Mouse (Mus musculus) thymus, postnatal 4 days (tissue): ENCODE measurements at regions not wholly inside any gene's neighbourhood (a gene's known extent, or its start where the extent isn't known, plus 50 kb on each side); places are given as distances from the start of the nearest gene placed in this dataset.

Source experiments
- DNase-seq: peaks from one replicate; pipeline ENCODE4 v3.0.0; 2021

DNA sequence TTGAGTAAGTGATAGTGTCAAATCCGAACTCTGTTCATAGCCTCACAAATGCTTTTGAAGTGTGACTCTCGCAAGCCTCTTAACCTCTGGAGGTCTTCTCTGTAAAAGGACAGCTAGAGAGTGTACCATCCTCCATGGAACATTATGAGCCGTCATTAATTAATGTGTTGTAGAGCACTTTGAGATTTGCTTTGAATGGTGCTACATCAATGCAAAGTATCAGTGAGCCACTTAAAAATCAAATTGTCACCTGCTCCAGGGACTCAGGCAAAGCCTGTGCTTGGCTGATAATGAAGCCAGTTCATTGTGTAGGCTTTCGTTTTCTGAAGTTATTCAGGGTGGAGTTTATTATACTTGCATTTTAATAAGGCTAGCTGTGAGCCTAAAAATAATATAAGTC, 801.8 kb upstream of the B3galt2 start:
- DNase-seq: no peak

DNA sequence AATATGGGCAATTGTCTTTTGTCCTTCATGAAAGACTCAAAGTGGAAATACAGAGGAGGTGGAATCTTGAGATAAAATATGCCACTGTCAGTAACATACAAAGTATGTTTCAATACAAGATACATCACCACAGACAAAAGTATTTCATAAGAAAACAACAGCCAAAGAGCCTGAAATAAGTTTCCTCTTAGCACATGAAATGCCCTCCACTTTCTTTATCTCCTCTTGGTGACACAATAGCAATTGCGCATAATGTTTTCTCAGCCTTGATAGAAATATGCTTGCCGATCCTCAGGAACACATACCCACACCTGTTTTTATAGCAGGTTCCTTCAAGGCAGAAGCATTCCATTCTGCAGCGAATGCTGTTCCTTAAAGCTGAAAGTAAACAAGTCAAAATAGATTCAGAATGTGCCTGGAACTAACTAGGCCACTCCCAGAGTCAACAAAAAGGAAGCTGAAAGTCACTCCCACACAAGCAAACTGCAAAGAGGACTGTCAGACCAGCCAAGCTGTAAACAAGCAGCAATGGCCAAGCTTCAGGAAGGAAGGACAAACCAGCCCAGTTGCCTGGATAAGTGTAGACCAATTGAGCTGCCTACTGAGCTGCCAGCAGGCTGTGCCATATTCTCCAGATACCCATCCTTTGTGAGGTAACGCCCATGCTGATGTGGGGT, 773.3 kb upstream of the B3galt2 start:
- no peak for DNase-seq

DNA sequence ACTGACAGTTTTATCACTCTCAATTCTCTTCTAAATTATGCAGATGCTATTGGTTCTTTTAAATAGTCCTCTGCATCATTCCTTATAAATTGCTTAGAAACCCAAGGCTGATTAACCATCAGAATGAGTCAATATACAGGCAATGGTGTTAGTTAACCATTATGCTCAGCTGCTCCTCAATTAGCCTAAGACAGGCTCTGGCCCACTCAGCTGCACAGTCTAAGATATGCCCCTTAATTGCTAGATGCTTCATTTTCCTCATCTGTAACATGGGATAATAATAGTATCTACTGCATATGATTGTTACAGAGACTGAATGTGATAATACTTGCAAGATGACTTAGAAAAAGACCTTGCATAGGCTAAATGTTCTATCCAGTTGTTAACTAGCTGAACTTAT, 748.6 kb upstream of the B3galt2 start:
- no peak for DNase-seq

DNA sequence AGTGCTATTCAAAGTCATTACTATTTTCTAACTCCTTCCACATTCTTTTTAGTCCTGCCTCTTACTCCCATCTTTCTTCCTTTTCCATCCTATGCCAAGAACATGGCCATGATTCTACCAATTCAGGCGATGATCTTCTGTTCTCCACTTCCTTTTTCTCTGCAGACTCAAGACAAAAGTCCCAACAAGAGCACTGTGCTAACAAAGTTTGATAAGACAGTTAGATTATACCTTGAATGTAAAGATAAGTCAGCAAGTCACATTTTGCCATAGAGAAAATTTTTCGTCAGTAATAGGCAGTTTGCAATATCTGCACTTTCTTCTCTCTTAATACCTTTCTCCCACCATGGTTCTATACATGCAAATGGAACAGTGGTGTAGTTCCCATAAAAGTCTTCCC, 747.3 kb upstream of the B3galt2 start:
- no peak for DNase-seq

DNA sequence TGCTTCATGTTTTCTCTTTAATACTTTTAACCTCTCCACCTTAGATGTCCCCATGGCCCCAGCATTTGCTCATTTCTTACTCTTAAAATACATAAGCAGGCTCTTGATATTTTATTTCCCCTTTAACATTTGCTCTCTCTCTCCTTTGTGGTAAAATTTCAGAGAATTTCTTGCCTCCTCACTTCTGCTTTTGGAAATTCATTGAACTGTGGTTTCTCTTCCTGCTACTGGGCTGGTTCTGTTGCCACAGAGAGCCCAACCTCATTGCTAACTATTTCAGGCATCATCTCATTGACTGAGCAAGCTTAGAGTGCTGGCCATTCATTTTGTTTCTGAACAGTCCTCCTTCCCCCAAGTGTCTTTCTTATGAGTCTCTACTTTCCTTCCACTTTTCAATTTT, 746.3 kb upstream of the B3galt2 start:
- DNase-seq: no peak

DNA sequence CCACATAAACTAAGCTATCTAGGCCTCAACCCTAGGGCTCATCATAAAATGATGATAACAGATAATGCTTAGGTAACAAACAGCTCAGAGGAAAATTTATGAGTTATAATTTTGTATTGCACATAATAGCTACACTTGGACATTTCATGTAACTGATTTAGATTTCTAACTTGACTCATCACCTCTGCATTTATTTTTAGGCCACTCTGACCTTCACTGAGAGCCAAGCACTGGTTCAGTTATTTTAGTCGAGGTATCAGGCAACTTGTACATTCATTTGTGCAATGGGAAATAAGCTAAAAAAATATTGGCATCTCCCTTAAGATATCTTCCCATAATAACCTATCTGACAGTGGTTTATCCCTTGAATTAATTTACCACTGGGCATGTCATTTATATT, 745.4 kb upstream of the B3galt2 start:
- DNase-seq: no peak

DNA sequence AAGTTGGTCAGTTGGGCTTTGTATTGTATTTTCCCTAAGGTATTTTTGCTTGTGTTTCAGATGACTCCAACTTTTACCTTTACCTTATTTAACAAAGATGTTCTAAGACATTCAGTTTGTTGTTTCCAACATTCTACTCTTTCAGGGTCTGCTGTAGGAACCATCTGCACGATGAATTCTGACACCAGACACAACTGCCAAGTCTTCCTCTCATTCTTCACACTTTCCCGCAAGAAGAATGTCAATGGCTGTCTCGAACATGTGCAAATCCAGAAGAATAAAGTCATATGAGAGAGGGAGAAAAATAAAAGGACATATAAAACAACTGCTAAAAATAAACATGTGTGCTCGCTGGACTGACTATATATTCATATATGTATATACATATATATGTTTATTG, 730.6 kb upstream of the B3galt2 start:
- DNase-seq: no peak

DNA sequence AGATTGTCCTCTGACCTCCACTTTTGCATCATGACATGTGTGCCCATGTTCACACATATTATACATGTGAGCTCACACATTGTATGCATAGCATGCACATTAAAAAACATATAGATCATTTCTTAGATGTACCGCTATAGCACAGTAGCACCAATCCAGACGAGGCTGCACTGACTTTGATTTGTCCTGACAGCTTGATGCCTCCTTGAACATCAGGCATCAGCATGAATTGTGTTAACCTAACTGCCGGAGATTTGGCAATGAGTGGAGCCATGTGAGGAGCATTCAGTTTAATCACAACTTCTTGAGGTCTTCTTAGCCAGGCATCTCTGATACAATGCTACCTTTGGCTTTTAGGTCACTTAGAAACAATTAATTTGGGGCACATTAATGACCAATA, 683.8 kb upstream of the B3galt2 start:
- DNase-seq: no peak

DNA sequence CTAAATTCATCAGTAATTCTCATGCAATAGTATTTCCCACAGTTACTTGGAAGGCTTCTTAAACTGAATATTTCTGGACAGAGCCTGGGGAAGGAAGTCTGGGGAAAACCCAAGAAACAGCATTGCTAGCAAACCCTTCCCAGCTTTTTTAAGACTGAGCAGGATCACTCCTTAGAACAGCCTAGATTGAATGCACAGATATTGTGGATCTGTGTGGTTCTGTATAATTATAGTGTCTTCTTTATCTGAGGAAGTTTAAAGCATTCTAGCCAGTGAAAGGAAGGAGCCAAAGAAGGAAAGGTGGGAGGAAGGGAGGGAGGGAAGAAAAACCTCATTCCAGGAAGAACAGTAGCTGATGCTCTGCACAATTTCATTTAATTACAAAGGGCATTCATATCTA, 669.0 kb upstream of the B3galt2 start:
- DNase-seq: no peak

DNA sequence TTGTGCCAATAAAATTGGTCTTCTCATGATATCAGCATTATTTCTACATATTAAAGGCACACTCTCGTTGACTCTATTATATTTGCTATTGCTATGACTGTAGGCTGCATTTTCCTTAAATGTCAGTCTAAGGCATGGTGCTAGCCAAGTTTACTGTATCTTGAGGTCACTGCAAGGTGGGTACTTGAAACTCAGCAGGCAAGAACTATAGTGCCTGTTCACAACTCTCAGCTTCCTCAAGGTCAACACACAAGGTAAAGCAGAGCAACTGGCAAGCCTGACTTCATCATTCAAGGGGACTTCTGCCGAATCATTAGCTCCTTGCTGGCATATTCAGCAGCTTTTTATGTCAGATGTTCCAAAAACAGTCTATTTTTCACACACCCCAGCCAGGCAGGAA, 667.1 kb upstream of the B3galt2 start:
- DNase-seq: no peak

DNA sequence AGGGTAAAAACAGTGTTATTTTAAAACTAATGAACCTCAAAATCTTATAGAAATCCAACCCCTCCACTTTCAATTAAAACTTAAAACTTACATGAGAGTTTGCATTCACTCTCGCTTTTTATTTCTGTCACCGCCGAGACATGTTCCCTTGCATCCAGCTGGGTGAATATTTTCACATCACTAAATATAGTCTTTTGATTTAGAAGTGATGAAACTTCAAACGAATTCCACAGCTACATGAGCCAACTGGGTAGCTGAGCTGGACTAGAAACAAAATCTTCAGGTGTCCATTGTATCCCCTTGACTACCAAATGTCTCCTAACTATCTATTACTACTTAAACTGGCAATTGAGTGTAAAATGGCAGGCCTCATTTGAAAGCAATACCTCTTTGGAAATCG, 657.5 kb upstream of the B3galt2 start:
- no peak for DNase-seq

DNA sequence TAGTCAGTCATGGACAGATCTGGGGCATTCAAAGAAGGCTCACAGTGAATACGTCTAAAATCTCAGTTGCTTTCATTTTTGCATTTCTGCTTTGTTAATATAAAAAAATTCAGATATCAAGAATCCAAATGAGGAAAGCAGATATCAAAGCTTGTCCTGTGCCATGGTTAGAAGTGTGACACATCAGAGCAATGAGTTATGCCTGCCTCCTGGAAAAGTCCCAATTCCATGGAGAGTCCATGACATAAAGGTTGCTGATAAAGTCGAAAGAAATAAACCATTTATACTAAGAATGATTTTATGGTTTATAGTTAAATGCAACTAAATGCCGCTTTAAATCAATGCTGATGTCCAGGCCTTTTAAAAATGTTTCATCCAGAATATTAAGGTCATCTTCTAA, 656.8 kb upstream of the B3galt2 start:
- no peak for DNase-seq

DNA sequence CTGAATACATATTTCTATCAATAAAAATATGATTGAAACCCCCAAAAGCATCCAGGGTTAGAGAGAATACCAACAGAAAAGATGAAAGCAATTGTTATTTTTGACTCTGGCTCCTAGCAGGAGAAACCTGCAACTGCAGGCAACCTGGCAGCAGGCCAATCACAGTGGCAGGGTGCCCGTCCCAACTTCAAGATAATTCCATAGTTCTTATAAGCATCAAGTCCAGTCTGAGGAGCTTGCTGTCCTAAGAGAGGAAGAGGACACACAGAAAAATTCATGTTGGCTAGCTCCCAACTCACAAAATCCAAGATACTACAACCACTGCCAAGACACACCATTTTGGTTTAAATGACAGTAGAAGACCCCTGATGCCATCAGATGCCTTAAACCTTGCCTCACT, 654.9 kb upstream of the B3galt2 start:
- no peak for DNase-seq

DNA sequence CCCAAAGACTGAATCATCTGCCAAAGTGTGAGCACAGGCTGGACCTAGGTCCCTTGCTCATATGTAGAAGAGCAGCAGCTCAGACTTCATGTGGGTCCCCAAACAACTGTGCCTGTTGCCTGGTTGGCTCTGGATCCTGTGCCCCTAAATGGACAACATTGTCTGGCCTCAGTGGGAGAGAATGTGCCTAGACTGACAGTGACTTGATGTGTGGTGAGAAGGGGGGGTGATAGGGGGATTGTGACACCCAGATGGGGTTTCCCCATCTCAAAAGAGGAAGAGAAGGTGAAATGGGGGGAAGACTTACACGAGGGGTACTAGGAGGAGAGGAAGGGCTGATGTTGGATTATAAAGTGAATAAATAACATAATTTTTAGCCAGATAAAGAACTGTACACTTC, 640.2 kb upstream of the B3galt2 start:
- no peak for DNase-seq

DNA sequence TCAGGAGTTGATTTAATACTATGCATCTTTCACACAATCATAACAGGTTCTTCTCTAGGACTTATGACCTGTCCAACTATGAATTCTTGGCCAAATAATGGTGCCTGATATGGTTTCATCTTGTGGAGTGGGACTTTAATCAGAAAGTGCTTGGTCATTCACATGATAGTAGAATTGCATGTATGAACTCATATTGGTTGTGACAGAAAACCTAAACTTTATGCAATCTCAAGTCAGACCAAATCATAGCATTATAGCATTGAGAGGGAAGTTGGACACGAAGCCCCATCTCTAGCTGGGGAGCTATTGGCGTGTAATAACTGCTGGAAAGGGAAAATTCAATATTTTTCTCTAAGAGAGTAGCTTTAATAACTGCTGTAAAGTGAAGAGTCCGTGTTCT, 639.4 kb upstream of the B3galt2 start:
- no peak for DNase-seq

DNA sequence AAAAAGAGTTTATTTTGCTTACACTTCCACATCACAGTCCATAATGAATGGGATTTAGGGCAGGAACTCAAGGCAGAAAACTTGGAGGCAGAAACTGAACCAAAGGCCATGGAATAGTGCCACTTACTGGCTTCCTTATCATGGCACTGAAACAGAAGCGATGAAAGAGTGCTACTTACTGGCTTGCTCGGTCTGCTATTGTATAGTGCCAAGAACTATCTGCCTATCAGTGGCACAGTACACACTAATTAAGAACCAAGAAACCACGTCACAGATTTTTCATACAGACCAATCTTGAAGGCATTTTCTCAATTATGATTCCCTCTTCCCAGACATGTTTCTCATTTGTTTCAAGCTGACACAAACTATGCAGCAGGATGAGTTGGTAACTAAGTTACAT, 634.4 kb upstream of the B3galt2 start:
- DNase-seq: no peak

DNA sequence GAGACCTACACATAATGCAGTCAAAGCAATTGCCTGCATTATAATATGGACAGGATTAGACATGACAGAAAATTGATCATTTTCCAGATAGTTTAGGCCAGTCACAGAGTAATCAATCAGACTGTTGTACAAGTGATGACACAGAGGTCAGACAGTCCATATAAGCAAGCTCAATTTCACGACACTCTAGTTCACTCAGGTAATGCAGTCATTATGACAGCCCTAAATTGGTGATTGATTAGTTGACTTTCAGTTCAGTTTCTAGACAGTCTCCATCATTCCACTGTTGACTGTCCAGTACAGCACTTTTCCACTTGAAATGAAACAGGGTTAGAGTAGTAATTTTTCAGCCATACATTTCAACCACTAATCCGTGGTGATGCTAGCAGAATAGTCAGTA, 620.5 kb upstream of the B3galt2 start:
- DNase-seq: no peak

DNA sequence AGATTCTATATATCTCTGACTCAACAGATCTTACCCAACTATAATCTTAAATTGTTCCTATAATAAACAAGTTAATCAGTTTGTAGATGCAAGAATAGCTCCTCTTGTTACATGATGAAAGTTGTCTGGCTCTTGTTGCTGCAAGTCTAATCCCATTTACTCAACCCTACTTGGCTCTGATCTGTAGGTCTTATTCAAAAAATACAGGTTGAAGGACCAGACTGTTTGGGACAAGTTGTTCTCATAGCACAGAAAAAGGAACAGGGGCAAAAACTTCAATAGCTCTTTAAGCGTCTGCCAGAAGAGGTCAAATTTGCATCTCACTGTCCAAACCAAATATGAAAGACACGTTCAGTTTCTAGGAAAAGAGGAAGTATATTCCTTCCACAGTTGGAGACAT, 587.3 kb upstream of the B3galt2 start:
- no peak for DNase-seq

DNA sequence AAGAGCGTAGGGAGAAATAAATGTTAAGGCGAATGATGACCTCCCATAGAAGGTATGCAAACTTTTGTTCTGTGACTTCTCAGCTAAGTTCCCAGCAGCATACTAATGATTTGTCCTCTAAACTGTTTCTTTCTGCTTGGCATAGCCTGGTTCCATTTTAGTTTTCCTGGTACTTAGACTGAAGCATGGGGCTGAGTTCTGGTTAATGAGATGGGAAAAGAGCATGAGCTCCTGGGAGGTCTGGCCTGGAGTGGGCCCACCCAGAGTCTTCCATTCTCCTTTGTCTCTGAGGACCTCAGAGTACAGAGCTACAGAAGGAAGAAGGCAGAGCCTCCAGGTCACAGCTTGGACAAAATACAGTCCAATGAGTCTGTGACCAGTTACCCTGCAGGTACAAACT, 586.9 kb upstream of the B3galt2 start:
- DNase-seq: no peak

DNA sequence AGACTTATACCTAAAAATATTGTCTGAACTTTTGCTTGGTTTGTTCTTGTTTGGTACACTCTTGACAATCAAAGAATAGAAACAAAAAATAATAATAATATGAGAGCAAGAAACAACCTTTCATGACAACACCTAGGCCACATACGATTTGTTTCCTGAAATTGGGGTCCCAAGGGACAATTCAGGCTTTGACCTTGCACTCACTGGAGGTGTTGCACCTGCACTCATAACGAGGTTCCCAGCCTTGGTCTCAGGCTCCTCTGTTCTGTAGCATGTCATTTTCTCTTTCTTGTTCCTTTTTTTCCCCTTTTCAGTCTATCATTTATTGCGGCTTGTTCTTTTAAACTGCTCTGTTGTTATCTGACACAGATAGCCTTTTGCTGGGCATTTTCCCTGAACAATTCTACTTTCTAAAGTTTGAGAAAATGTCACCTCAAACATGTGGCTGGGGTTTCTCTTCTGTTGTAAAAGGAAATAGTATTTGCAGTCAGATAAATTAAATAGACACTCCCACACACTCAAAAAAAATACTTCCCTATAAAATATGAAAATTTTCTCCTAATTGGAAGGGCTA, 585.9 kb upstream of the B3galt2 start:
- DNase-seq: no peak

DNA sequence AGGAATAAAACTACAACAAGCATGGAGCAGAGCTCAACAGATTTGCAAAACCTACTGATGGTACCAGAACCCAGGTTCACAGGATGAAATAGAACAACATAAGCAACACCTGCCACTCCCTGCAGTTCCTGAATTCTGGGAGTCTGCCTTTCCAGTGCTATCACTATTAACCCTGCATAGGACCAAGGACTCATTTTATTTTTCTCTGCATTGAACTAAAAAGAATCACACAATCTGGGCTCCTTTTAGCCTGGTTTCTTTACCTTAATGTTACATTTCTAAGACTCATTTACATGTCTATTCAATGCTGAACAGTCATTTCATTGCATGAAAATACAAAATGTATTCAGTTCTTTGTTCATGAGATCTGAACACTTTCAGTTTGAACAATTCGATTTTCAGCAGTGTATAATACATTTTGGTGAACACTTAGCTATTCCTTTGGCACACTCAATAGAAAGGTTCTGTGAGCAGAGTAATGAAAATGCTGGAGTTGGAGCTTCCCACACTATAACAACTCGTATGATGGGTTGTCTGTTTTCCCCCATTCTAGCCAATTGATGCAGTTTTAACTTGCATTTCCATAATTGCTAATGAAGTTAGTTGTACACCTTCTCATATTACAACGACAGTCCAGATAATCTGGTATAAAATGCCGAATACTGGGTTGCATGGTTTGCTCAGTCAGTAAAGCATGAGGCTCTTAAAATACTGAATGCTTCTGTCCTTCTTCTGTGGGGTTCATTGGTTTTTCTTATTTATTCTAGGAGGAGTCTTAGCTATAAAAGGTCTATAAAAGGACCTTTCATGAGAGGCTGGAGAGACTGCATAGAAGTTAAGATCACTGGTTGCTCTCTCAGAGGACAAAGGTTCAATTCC, 579.5 kb upstream of the B3galt2 start:
- DNase-seq: no peak

DNA sequence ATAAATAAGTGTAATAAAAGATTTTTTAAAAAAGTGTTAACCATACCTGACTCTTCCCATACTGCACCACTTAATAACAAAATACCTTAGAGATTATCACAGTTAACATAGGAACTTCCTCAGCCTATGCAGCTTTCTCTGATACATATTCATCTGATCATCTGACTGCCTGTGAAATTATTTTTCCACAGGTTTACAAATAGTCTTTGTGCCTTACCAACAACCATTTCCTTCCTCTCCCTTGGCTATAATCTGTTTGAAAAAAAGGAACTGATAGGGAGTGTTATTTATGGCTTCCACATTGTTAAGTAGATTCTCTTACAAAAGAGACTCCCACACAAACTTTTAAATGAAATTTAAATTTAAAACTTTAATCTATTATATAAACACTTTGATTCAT, 575.0 kb upstream of the B3galt2 start:
- no peak for DNase-seq

DNA sequence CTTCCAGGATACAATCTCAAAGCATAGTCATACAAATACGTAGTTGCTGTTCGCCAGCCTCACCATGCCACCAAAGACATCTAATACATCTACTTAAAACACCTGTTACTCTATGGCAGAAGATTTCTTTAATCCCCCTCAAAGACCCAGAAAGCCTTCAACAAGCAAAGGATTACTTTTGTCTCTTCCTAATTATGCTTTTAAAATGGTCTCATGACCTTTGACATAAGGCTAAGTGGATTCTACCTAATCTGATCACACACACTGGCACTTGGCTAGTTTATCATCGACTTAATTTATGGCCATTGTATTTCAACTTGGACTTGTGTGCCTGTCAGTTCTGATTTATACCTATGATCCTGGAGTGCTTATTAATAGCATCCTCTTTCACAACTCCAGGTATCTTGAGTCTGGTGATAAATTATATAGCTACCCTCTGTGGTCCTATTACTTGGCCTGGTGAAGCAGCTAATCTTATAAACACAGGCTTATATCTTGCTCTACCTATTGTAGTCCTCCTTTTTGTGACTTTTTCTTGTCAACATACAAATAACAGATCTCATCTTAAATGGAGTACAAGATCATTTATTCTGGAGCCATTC, 568.6 kb upstream of the B3galt2 start:
- no peak for DNase-seq

DNA sequence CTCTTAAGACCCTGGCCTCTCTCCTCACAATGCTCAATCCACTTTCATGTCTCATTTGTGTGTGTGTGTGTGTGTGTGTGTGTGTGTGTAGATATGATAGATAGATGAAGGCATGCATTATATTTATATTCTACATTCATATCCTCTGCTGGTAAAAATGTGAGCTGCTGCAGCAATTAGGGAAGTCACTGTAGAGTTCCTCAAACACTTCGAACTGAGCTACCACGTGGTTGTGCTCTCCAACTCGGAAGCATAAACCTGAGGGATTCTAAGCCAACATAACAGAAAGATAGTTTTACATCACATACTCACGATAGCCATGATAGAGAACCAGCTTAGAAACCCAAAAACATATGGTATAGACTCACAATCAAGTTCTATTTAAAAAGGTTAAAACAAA, 565.5 kb upstream of the B3galt2 start:
- no peak for DNase-seq
